Comparison of ENCODE assay signal across 24 mouse cellular contexts in the genomic region with DNA sequence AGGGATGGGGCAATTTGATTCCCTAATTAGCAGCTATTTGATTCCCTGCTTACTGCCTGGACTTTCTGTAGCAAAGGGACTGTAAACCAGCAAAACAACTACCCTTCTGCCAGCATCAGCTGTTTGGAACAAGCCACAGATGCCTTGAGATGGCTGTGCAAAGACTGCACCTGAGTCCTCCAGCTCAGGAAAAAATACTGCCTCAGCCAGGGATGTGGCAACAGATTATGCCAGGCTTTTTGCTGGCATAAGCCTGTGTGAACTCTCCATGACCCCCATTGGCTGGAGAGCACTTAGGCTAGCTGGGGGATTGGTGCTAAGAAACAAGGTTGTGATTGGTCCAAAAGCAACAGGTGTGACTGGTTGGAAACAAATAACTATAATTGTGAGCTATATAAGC.
"Had no signal": no experiment of that assay in that cellular context is flagged by ENCODE, and none has a peak within 500 bp of the region (broad histone marks: within the 10 kb centered on the region; RNA-seq: fewer than 3 reads in every experiment).

No protein-coding gene starts in this region.

- ATAC-seq: liver, postnatal 0 days; midbrain, embryonic 13.5 days had no signal

- H3K4me3 ChIP-seq: kidney, embryonic 15.5 days; limb, embryonic 12.5 days; limb, embryonic 15.5 days; lung, embryonic 15.5 days; megakaryocyte, embryonic 14.5 days; midbrain, embryonic 10.5 days; midbrain, embryonic 13.5 days; neural tube, embryonic 12.5 days had no signal

- H3K4me1 ChIP-seq: kidney, embryonic 15.5 days; limb, embryonic 12.5 days; limb, embryonic 15.5 days; lung, embryonic 15.5 days; megakaryocyte, embryonic 14.5 days; midbrain, embryonic 10.5 days; midbrain, embryonic 13.5 days; neural tube, embryonic 12.5 days had no signal

- H3K27me3 ChIP-seq: kidney, embryonic 15.5 days; limb, embryonic 12.5 days; limb, embryonic 15.5 days; lung, embryonic 15.5 days; megakaryocyte, embryonic 14.5 days; midbrain, embryonic 13.5 days; neural tube, embryonic 12.5 days had no signal

- H3K36me3 ChIP-seq: kidney, embryonic 15.5 days; limb, embryonic 12.5 days; limb, embryonic 15.5 days; lung, embryonic 15.5 days; midbrain, embryonic 10.5 days; midbrain, embryonic 13.5 days; neural tube, embryonic 12.5 days had no signal

- H3K27ac ChIP-seq: kidney, embryonic 15.5 days; limb, embryonic 12.5 days; limb, embryonic 15.5 days; liver, embryonic 14.5 days; lung, embryonic 15.5 days; midbrain, embryonic 10.5 days; midbrain, embryonic 13.5 days; neural tube, embryonic 12.5 days; stomach, postnatal 0 days had no signal

- DNase-seq: kidney, adult 8-10 months; kidney, postnatal 14 days; kidney, postnatal 4 days; left cerebral cortex, postnatal 4 days; liver, postnatal 0 days; lung, postnatal 10 days; lung, postnatal 36 days; right cerebral cortex, adult 18-20 months; right cerebral cortex, postnatal 14 days; right cerebral cortex, postnatal 4 days; thymus, adult 2 months; thymus, postnatal 14 days; thymus, postnatal 4 days had no signal

- H3K9ac ChIP-seq: kidney, embryonic 15.5 days; limb, embryonic 12.5 days; limb, embryonic 15.5 days; liver, embryonic 14.5 days; liver, postnatal 0 days; lung, embryonic 15.5 days; midbrain, embryonic 13.5 days; neural tube, embryonic 12.5 days had no signal

- H3K9me3 ChIP-seq: kidney, embryonic 15.5 days; limb, embryonic 12.5 days; limb, embryonic 15.5 days; lung, embryonic 15.5 days; megakaryocyte, embryonic 14.5 days; midbrain, embryonic 10.5 days; midbrain, embryonic 13.5 days; neural tube, embryonic 12.5 days had no signal

- H3K4me2 ChIP-seq: kidney, embryonic 15.5 days; limb, embryonic 12.5 days; limb, embryonic 15.5 days; liver, embryonic 11.5 days; lung, embryonic 15.5 days; midbrain, embryonic 13.5 days; neural tube, embryonic 12.5 days had no signal
